Mouse (Mus musculus) T-helper 17 cell (primary cell): ENCODE data around the gene Myh14.

ENCODE experiments used
- in situ Hi-C, 2 experiments: fragments of 300-600 bp; cut with MboI, MseI; formaldehyde crosslinking; loops; 1 replicate in 1 of 2; 2 replicates in 1 of 2; pipeline ENCODE4 v1.15.1; 2025; ENCODE audit warnings: high pct_unique_total_duplicates in 2 of 2

Myh14 gene

GRCm38 (mm10) chr7:44632676-44633075, 38.0 kb downstream of the Myh14 start:
- in situ Hi-C loops = loop anchor here in 1 of 2 experiments (5.0 kb wide), 1 partner anchor 65 kb away; no protein-coding TSS in a partner anchor

- in situ Hi-C loops = loop anchor here in 1 of 2 experiments (5.0 kb wide), 1 partner anchor 63 kb away; no protein-coding TSS in a partner anchor
Measured at GRCm38 (mm10) chr7:44630437-44630836, 40.2 kb downstream of the Myh14 start.

- in situ Hi-C loops = no loop called here
Measured at GRCm38 (mm10) chr7:44628402-44629034, 42.1 kb downstream of the Myh14 start.

- in situ Hi-C loops = no loop called here
Measured at GRCm38 (mm10) chr7:44626966-44627365, 43.7 kb downstream of the Myh14 start.

GRCm38 (mm10) chr7:44626068-44626385, 44.6 kb downstream of the Myh14 start:
- in situ Hi-C loops = no loop called here

- in situ Hi-C loops = no loop called here
Measured at GRCm38 (mm10) chr7:44625241-44626067, 45.2 kb downstream of the Myh14 start.

- in situ Hi-C loops = no loop called here
Measured at GRCm38 (mm10) chr7:44624828-44625227, 45.8 kb downstream of the Myh14 start.

- in situ Hi-C loops = no loop called here
Measured at GRCm38 (mm10) chr7:44624543-44624826, 46.2 kb downstream of the Myh14 start.

GRCm38 (mm10) chr7:44623714-44624542, 46.7 kb downstream of the Myh14 start:
- in situ Hi-C loops = no loop called here

GRCm38 (mm10) chr7:44617059-44617458, 53.6 kb downstream of the Myh14 start:
- in situ Hi-C loops = no loop called here

GRCm38 (mm10) chr7:44615987-44616386, 54.7 kb downstream of the Myh14 start:
- in situ Hi-C loops = no loop called here

- in situ Hi-C loops = no loop called here
Measured at GRCm38 (mm10) chr7:44615309-44615708, 55.3 kb downstream of the Myh14 start.

GRCm38 (mm10) chr7:44614041-44614688, 56.5 kb downstream of the Myh14 start:
- in situ Hi-C loops = no loop called here

- in situ Hi-C loops = no loop called here
Measured at GRCm38 (mm10) chr7:44612192-44612591, 58.5 kb downstream of the Myh14 start.

- in situ Hi-C loops = no loop called here
Measured at GRCm38 (mm10) chr7:44606171-44606901, 64.3 kb downstream of the Myh14 start.

- in situ Hi-C loops = no loop called here
Measured at GRCm38 (mm10) chr7:44605436-44605835, 65.2 kb downstream of the Myh14 start.

- in situ Hi-C loops = no loop called here
Measured at GRCm38 (mm10) chr7:44604619-44605018, 66.0 kb downstream of the Myh14 start.

GRCm38 (mm10) chr7:44604139-44604606, 66.5 kb downstream of the Myh14 start:
- in situ Hi-C loops = no loop called here

GRCm38 (mm10) chr7:44603186-44603855, 67.3 kb downstream of the Myh14 start:
- in situ Hi-C loops = no loop called here

- in situ Hi-C loops = no loop called here
Measured at GRCm38 (mm10) chr7:44602443-44602842, 68.2 kb downstream of the Myh14 start.
